Mouse (Mus musculus): ENCODE results near the gene Cd300e.

- TF ChIP-seq POLR2A (IDR thresholded peaks at IDR 0.05; ENCODE audit: low read depth, low read length) (no peak), CTCF (conservative IDR thresholded peaks at IDR 0.05; ENCODE audit: insufficient read depth, insufficient read length, low read depth, low read length) (no peak)
Observed at GRCm38 (mm10) chr11:115102116-115102515, 40.1 kb upstream of the Cd300e start.

Measured in kidney, adult 2 months (tissue).